Mouse (Mus musculus) testis, adult 2 months (tissue): ENCODE results near the gene Ntmt1.

Source experiments
- CTCF ChIP-seq: fragments of 200-500 bp; IDR thresholded peaks from 2 replicates; pipeline ENCODE4 v1.5.1; 2012; ENCODE audit warnings: low read depth, mild to moderate bottlenecking, inconsistent platforms, low read length, moderate library complexity; ENCODE audit not compliant: control insufficient read depth, insufficient read depth, insufficient replicate concordance
- POLR2A ChIP-seq: fragments of 200-500 bp; IDR thresholded peaks from 2 replicates; pipeline ENCODE4 v1.6.1; 2012; ENCODE audit warnings: low read depth, mild to moderate bottlenecking, inconsistent platforms, low read length, moderate library complexity; ENCODE audit not compliant: control insufficient read depth

- TF ChIP-seq CTCF (no peak), POLR2A (no peak)
Measured at GRCm38 (mm10) chr2:30864968-30865381, 57.3 kb downstream of the Ntmt1 start.
